ENCODE assay signal across 21 mouse cellular contexts in genomic region chr4:46546709-46547108, GRCm38 (mm10). TPM values are rescaled to one million over a fixed set of nuclear protein-coding genes. Genes with fewer than 3 reads are reported as not detected.
DNase-seq lines count a peak whose midpoint lies in the region; ATAC-seq and TF ChIP-seq lines count a peak whose summit lies in the region.
"Had no signal": no experiment of that assay in that cellular context is flagged by ENCODE, and none has a peak within 500 bp of the region (broad histone marks: within the 10 kb centered on the region; RNA-seq: fewer than 3 reads in every experiment).

No protein-coding gene starts in this region.

- H3K9ac ChIP-seq in forebrain, embryonic 12.5 days: no peak overlapping the region
- H3K9ac ChIP-seq in forebrain, postnatal 0 days: no peak overlapping the region
- no peak overlapping the region for H3K9ac ChIP-seq in lung, embryonic 14.5 days
- H3K9ac ChIP-seq in limb, embryonic 14.5 days (ENCODE audit: low read depth, low read length, severe bottlenecking): no peak overlapping the region
- H3K9ac ChIP-seq: heart, embryonic 13.5 days; intestine, embryonic 15.5 days; limb, embryonic 15.5 days had no signal

- H3K9me3 ChIP-seq in forebrain, embryonic 12.5 days: no peaks in the 10 kb centered on the region
- no peaks in the 10 kb centered on the region for H3K9me3 ChIP-seq in forebrain, postnatal 0 days (ENCODE audit: low read length)
- no peaks in the 10 kb centered on the region for H3K9me3 ChIP-seq in lung, embryonic 14.5 days (ENCODE audit: low read depth, low read length)
- no peaks in the 10 kb centered on the region for H3K9me3 ChIP-seq in limb, embryonic 14.5 days (ENCODE audit: control insufficient read depth, low read length)
- H3K9me3 ChIP-seq: heart, embryonic 13.5 days; intestine, embryonic 15.5 days; limb, embryonic 15.5 days had no signal

- H3K4me3 ChIP-seq in forebrain, embryonic 12.5 days (replicated peaks): no peak overlapping the region
- no peak overlapping the region for H3K4me3 ChIP-seq in forebrain, postnatal 0 days (ENCODE audit: low read depth, low read length)
- no peak overlapping the region for H3K4me3 ChIP-seq in lung, embryonic 14.5 days (ENCODE audit: low read depth, low read length)
- no peak overlapping the region for H3K4me3 ChIP-seq in bone marrow, adult 2 months (replicated peaks; ENCODE audit: control insufficient read depth, low read depth, low read length)
- H3K4me3 ChIP-seq in limb, embryonic 14.5 days (replicated peaks; ENCODE audit: low read length): no peak overlapping the region
- H3K4me3 ChIP-seq: heart, embryonic 13.5 days; intestine, embryonic 15.5 days; layer of hippocampus, adult 2 months; limb, embryonic 15.5 days had no signal

- 0 out of 2 replicates have a peak, but pooled peaks cover 4% of the 10 kb centered on the region for H3K27me3 ChIP-seq in forebrain, embryonic 12.5 days
- H3K27me3 ChIP-seq in forebrain, postnatal 0 days (ENCODE audit: insufficient read depth, low read length): no peaks in the 10 kb centered on the region
- H3K27me3 ChIP-seq in lung, embryonic 14.5 days (ENCODE audit: insufficient read depth, low read length): no peaks in the 10 kb centered on the region
- H3K27me3 ChIP-seq in limb, embryonic 14.5 days (ENCODE audit: control insufficient read depth, insufficient read depth, low read length): no peaks in the 10 kb centered on the region
- H3K27me3 ChIP-seq: intestine, embryonic 15.5 days; limb, embryonic 15.5 days had no signal

- H3K4me1 ChIP-seq in forebrain, embryonic 12.5 days: peaks cover 5% of the 10 kb centered on the region
- H3K4me1 ChIP-seq in forebrain, postnatal 0 days (ENCODE audit: insufficient read depth): no peaks in the 10 kb centered on the region
- no peaks in the 10 kb centered on the region for H3K4me1 ChIP-seq in lung, embryonic 14.5 days (ENCODE audit: insufficient read depth)
- peaks cover 3% of the 10 kb centered on the region; the same call in 1 of the 2 replicates for H3K4me1 ChIP-seq in bone marrow, adult 2 months (ENCODE audit: control insufficient read depth, insufficient read depth, low read length)
- no peaks in the 10 kb centered on the region for H3K4me1 ChIP-seq in limb, embryonic 14.5 days (ENCODE audit: control insufficient read depth, insufficient read depth, low read length)
- H3K4me1 ChIP-seq: heart, embryonic 13.5 days; intestine, embryonic 15.5 days; limb, embryonic 15.5 days had no signal

- no peak for DNase-seq in forebrain, postnatal 0 days
- no peak for DNase-seq in lung, embryonic 14.5 days
- no peak for DNase-seq in lung, postnatal 4 days
- DNase-seq in limb, embryonic 14.5 days (ENCODE audit: low spot score): no peak
- no peak for DNase-seq in right cerebral cortex, postnatal 36 days (ENCODE audit: low spot score in 2 of 2)
- no peak for DNase-seq in lung, postnatal 25 days (ENCODE audit: low spot score)
- DNase-seq: adrenal gland, postnatal 10 days; cerebellum, adult 18-20 months; heart, postnatal 36 days; lung, adult 18-20 months; right cerebral cortex, postnatal 4 days; thymus, adult 18-20 months had no signal

- ATAC-seq in forebrain, embryonic 12.5 days (ENCODE audit: low FRiP score): 0 out of 2 replicates have a peak, but pooled peaks have one; percentile 20
- ATAC-seq in forebrain, postnatal 0 days: no peak
- no peak for ATAC-seq in lung, embryonic 14.5 days (ENCODE audit: insufficient read depth)
- peak; percentile 53; the same call in 1 of the 2 replicates for ATAC-seq in limb, embryonic 14.5 days (ENCODE audit: low FRiP score, low read depth)
- ATAC-seq: forebrain, embryonic 14.5 days; intestine, embryonic 15.5 days had no signal

- TF ChIP-seq CTCF in forebrain, postnatal 0 days (IDR thresholded peaks at IDR 0.05; ENCODE audit: low read depth): no peak
- 0 out of 2 replicates have a peak, but pooled peaks have one; percentile 3 for TF ChIP-seq CTCF in lung, embryonic 14.5 days (IDR thresholded peaks at IDR 0.05; ENCODE audit: low read depth)
- TF ChIP-seq CTCF in bone marrow, adult 2 months (IDR thresholded peaks at IDR 0.05; ENCODE audit: control insufficient read depth, insufficient read depth, low read length): no peak

- no peak overlapping the region for H3K27ac ChIP-seq in forebrain, embryonic 12.5 days
- no peak overlapping the region for H3K27ac ChIP-seq in forebrain, postnatal 0 days (ENCODE audit: low read depth, low read length)
- H3K27ac ChIP-seq in lung, embryonic 14.5 days (ENCODE audit: low read depth): no peak overlapping the region
- H3K27ac ChIP-seq in bone marrow, adult 2 months (ENCODE audit: control insufficient read depth, insufficient read depth, low read depth, low read length, poor library complexity): peak overlapping the region; percentile 53
- H3K27ac ChIP-seq in limb, embryonic 14.5 days (replicated peaks; ENCODE audit: low read depth, low read length): no peak overlapping the region
- H3K27ac ChIP-seq: heart, embryonic 13.5 days; intestine, embryonic 15.5 days; layer of hippocampus, adult 2 months; limb, embryonic 15.5 days; macrophage had no signal

- no peak overlapping the region for H3K4me2 ChIP-seq in forebrain, embryonic 12.5 days
- no peak overlapping the region for H3K4me2 ChIP-seq in forebrain, postnatal 0 days (ENCODE audit: low read depth)
- no peak overlapping the region for H3K4me2 ChIP-seq in lung, embryonic 14.5 days
- H3K4me2 ChIP-seq in limb, embryonic 14.5 days (replicated peaks; ENCODE audit: low read depth, low read length, severe bottlenecking): no peak overlapping the region
- H3K4me2 ChIP-seq: heart, embryonic 13.5 days; intestine, embryonic 15.5 days; limb, embryonic 15.5 days; midbrain, embryonic 11.5 days had no signal

- H3K36me3 ChIP-seq in forebrain, embryonic 12.5 days (replicated peaks): no peaks in the 10 kb centered on the region
- peaks cover 32% of the 10 kb centered on the region; the same call in 1 of the 2 replicates for H3K36me3 ChIP-seq in forebrain, postnatal 0 days (ENCODE audit: insufficient read depth)
- no peaks in the 10 kb centered on the region for H3K36me3 ChIP-seq in lung, embryonic 14.5 days (ENCODE audit: insufficient read depth)
- H3K36me3 ChIP-seq in limb, embryonic 14.5 days (ENCODE audit: control insufficient read depth, insufficient read depth, low read length): no peaks in the 10 kb centered on the region
- H3K36me3 ChIP-seq: heart, embryonic 13.5 days; intestine, embryonic 15.5 days; limb, embryonic 15.5 days had no signal

- 52% methylated on average over 6 of the region's 6 CpGs for WGBS in forebrain, embryonic 12.5 days
- WGBS in forebrain, postnatal 0 days: 37% methylated on average over 6 of the region's 6 CpGs
- 35% methylated on average over 6 of the region's 6 CpGs for WGBS in lung, embryonic 14.5 days
- 71% methylated on average over 6 of the region's 6 CpGs for WGBS in bone marrow, adult 2 months
- WGBS in limb, embryonic 14.5 days: 43% methylated on average over 6 of the region's 6 CpGs

- TF ChIP-seq POLR2A in bone marrow, adult 2 months (IDR thresholded peaks at IDR 0.05; ENCODE audit: borderline replicate concordance, control insufficient read depth, low read depth, low read length): no peak
- TF ChIP-seq POLR2A in limb, embryonic 14.5 days (IDR thresholded peaks at IDR 0.05; ENCODE audit: borderline replicate concordance, extremely low read depth, insufficient read depth, insufficient read length): no peak

RNA-seq across cellular contexts. Expression of gene Trim14, which starts 10.8 kb away (rescaled TPM):
- polyA plus RNA-seq in forebrain, embryonic 12.5 days (2016; fragmentation: Nextera tagmentation; extraction: Ambion mirVana): 0.95 and 1.7 TPM in 2 replicates
- total RNA-seq in forebrain, postnatal 0 days (2014; rRNA removed): 1.4 and 1.8 TPM in 2 replicates
- 0.73 and 0.82 TPM in 2 replicates for polyA plus RNA-seq in forebrain, postnatal 0 days (2015; fragmentation: Nextera tagmentation; extraction: Ambion mirVana)
- polyA plus RNA-seq in lung, embryonic 14.5 days (2014; fragmentation: Nextera tagmentation; extraction: Ambion mirVana): 1.7 and 3.1 TPM in 2 replicates
- polyA plus RNA-seq in bone marrow, adult 2 months (2011; ENCODE audit: insufficient read depth, insufficient read length, low replicate concordance, missing spikeins): 4.7 and 4.8 TPM in 2 replicates
- polyA plus RNA-seq in limb, embryonic 14.5 days (2012; rRNA removed): 1.6 and 2.5 TPM in 2 replicates
- polyA plus RNA-seq in limb, embryonic 14.5 days (2014; fragmentation: Nextera tagmentation; extraction: Ambion mirVana): 2.6 and 3.3 TPM in 2 replicates

RNA-seq across cellular contexts. Expression of gene Coro2a, which starts 55.3 kb away (rescaled TPM):
- 1.7 and 2.8 TPM in 2 replicates for polyA plus RNA-seq in forebrain, embryonic 12.5 days (2016; fragmentation: Nextera tagmentation; extraction: Ambion mirVana)
- total RNA-seq in forebrain, postnatal 0 days (2014; rRNA removed): 17.8 and 20.6 TPM in 2 replicates
- polyA plus RNA-seq in forebrain, postnatal 0 days (2015; fragmentation: Nextera tagmentation; extraction: Ambion mirVana): 4.1 and 7.5 TPM in 2 replicates
- polyA plus RNA-seq in lung, embryonic 14.5 days (2014; fragmentation: Nextera tagmentation; extraction: Ambion mirVana): 2.6 and 3.3 TPM in 2 replicates
- polyA plus RNA-seq in bone marrow, adult 2 months (2011; ENCODE audit: insufficient read depth, insufficient read length, low replicate concordance, missing spikeins): 6.0 and 8.1 TPM in 2 replicates
- polyA plus RNA-seq in limb, embryonic 14.5 days (2012; rRNA removed): 3.2 and 3.6 TPM in 2 replicates
- 2.2 and 2.4 TPM in 2 replicates for polyA plus RNA-seq in limb, embryonic 14.5 days (2014; fragmentation: Nextera tagmentation; extraction: Ambion mirVana)

RNA-seq across cellular contexts. Expression of gene Nans, which starts 57.7 kb away (rescaled TPM):
- 63.5 and 75.8 TPM in 2 replicates for polyA plus RNA-seq in forebrain, embryonic 12.5 days (2016; fragmentation: Nextera tagmentation; extraction: Ambion mirVana)
- total RNA-seq in forebrain, postnatal 0 days (2014; rRNA removed): 87.1 and 89.3 TPM in 2 replicates
- 69.8 and 70.2 TPM in 2 replicates for polyA plus RNA-seq in forebrain, postnatal 0 days (2015; fragmentation: Nextera tagmentation; extraction: Ambion mirVana)
- polyA plus RNA-seq in lung, embryonic 14.5 days (2014; fragmentation: Nextera tagmentation; extraction: Ambion mirVana): 75.8 and 77.9 TPM in 2 replicates
- polyA plus RNA-seq in bone marrow, adult 2 months (2011; ENCODE audit: insufficient read depth, insufficient read length, low replicate concordance, missing spikeins): 28.9 and 33.9 TPM in 2 replicates
- polyA plus RNA-seq in limb, embryonic 14.5 days (2012; rRNA removed): 75.9 and 82.4 TPM in 2 replicates
- polyA plus RNA-seq in limb, embryonic 14.5 days (2014; fragmentation: Nextera tagmentation; extraction: Ambion mirVana): 84.1 and 84.5 TPM in 2 replicates

Comparison
In these comparisons a context has a peak if more than half of its experiments do, and no peak if none do; other contexts are left out.
1. ATAC-seq: peak in forebrain, embryonic 12.5 days (single experiment) and limb, embryonic 14.5 days (single experiment); none in forebrain, postnatal 0 days (single experiment) and lung, embryonic 14.5 days (single experiment).